Mouse (Mus musculus) urinary bladder, postnatal 10 days (tissue): ENCODE data around the gene Gm8229.
"Not testable (repeated sequence)": the region's sequence is repeated elsewhere in the genome, so short reads cannot be mapped to it uniquely, and the experiment has no call there.

Experiments
- DNase-seq: peaks from one replicate; pipeline ENCODE4 v3.0.0; 2022; ENCODE audit warnings: low spot score

Gm8229 gene

GRCm38 (mm10) chr14:44365057-44365456 lies at the start of gene Gm8229:
Gene Gm8229, plus strand, starts transcription at chr14:44365357.
- not testable (repeated sequence) for DNase-seq

- DNase-seq: not testable (repeated sequence)
Observed at GRCm38 (mm10) chr14:44338484-44338883, 26.7 kb upstream of the Gm8229 start, which contains the start of gene Gm5930. Gene Gm5930, minus strand, starts transcription at chr14:44338584.

DNA sequence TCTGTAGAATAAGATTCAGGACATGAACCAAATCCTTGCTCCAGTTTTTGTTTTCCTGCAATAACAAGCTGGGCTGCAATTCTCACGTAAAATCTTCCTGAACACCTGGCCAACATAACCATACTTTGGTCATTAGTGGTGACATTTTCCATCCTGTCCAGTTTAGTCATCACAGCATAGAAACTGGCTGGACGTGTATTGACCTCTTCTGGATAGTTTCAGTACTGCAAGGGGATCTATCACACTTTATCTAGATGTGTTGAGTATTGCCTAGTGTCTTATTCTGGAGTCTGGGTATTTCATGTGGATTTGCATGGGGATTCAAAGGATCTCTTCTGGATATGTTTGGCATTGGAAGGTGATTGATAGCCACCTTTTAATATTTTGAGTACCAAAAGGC lies 3.7 kb upstream of the Gm8229 start:
- DNase-seq: not testable (repeated sequence)

- DNase-seq: not testable (repeated sequence)
Observed at GRCm38 (mm10) chr14:44362301-44362700, 2.9 kb upstream of the Gm8229 start.

- DNase-seq: not testable (repeated sequence)
Observed at GRCm38 (mm10) chr14:44384233-44384632, 19.1 kb downstream of the Gm8229 start.

DNA sequence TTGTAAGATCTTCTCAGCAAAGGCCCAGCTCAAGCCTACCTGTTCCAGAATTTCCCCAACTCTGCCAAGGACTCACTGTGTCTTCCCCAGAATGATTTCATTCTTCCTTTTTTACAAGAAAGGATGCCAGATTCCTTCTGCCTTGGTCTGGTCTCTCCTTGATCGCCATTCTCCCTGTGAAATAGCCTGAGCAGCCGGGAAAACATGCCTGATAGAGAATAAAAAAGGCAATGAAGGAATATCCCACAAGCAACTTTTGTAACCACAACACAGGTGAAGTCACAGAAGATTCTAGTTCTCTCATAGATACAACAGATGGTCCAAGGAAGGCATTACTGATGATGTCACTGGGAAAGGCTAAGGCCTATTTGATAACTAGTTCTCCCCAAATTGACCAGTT lies 45.4 kb downstream of the Gm8229 start, which contains the start of gene Gm3371:
Gene Gm3371 (minus strand): TSS at position 101 of the 400 bp plus-strand sequence.
- not testable (repeated sequence) for DNase-seq
